Mouse (Mus musculus): ENCODE measurements around the gene Fbxo34. TPM values are rescaled to one million over a fixed set of nuclear protein-coding genes. Genes with fewer than 3 reads are reported as not detected.

Fbxo34 gene
- total RNA-seq, 1 experiment: 17.0 TPM

GRCm38 (mm10) chr14:47421606-47422005 lies 28.6 kb upstream of the Fbxo34 start:
- in situ Hi-C loops (cut with MboI; ENCODE audit: low sequenced_read_pairs in 2 of 2, unreplicated experiment in 2 of 2): no loop called here
- peak overlapping the region; percentile 91; the same call in 1 of the 2 replicates for H3K27ac ChIP-seq (ENCODE audit: insufficient read depth, low read depth, low read length, poor library complexity, severe bottlenecking)
- no peak for DNase-seq (ENCODE audit: low read depth, low spot score)
- no peaks in the 10 kb centered on the region for H3K36me3 ChIP-seq (ENCODE audit: control insufficient read depth, insufficient read depth, low read length, poor library complexity, severe bottlenecking)
- peaks cover 3 to 12% of the 10 kb centered on the region in 2 experiments; a peak in 3 of 4 replicates for H3K4me1 ChIP-seq (ENCODE audit: control insufficient read depth in 2 of 2, insufficient read depth in 2 of 2, low read length in 2 of 2, poor library complexity in 1 of 2)
- 0 out of 2 replicates have a peak overlapping the region, but pooled peaks have one; percentile 70 for H3K9ac ChIP-seq (ENCODE audit: insufficient read depth, low read depth, low read length, poor library complexity, severe bottlenecking)
- H3K9me3 ChIP-seq (ENCODE audit: control insufficient read depth, insufficient read depth, low read depth, low read length): no peaks in the 10 kb centered on the region
- H3K4me3 ChIP-seq (ENCODE audit: insufficient read depth in 1 of 2, low read depth in 1 of 2, low read length in 2 of 2, poor library complexity in 1 of 2, severe bottlenecking in 1 of 2): no peak overlapping the region
- TF ChIP-seq HCFC1 (IDR thresholded peaks at IDR 0.05; ENCODE audit: borderline replicate concordance, insufficient read depth, low read length) (no peak), CHD2 (IDR thresholded peaks at IDR 0.05; ENCODE audit: low read depth, low read length) (no peak), MAFK (IDR thresholded peaks at IDR 0.05; ENCODE audit: insufficient read depth, low read depth, low read length) (no peak), ZC3H11A (IDR thresholded peaks at IDR 0.05; ENCODE audit: borderline replicate concordance, low read depth, low read length) (no peak), ZNF384 (IDR thresholded peaks at IDR 0.05; ENCODE audit: low read depth, low read length) (no peak)

- Histone ChIP-seq H3K27ac (ENCODE audit: insufficient read depth, low read depth, low read length, poor library complexity, severe bottlenecking) (peak overlapping the region; percentile 91), H3K4me3 (ENCODE audit: insufficient read depth in 1 of 2, low read depth in 1 of 2, low read length in 2 of 2, poor library complexity in 1 of 2, severe bottlenecking in 1 of 2) (no peak overlapping the region), H3K4me1 (ENCODE audit: control insufficient read depth in 2 of 2, insufficient read depth in 2 of 2, low read length in 2 of 2, poor library complexity in 1 of 2) (peaks cover 3 to 12% of the 10 kb centered on the region in 2 experiments; a peak in 3 of 4 replicates), H3K36me3 (ENCODE audit: control insufficient read depth, insufficient read depth, low read length, poor library complexity, severe bottlenecking) (no peaks in the 10 kb centered on the region), H3K9ac (ENCODE audit: insufficient read depth, low read depth, low read length, poor library complexity, severe bottlenecking) (no peak overlapping the region; the same call in 1 of the 2 replicates), H3K9me3 (ENCODE audit: control insufficient read depth, insufficient read depth, low read depth, low read length) (no peaks in the 10 kb centered on the region)
- in situ Hi-C loops (cut with MboI; ENCODE audit: low sequenced_read_pairs in 2 of 2, unreplicated experiment in 2 of 2): no loop called here
- no peak for DNase-seq (ENCODE audit: low read depth, low spot score)
- no peak for TF ChIP-seq HCFC1 (IDR thresholded peaks at IDR 0.05; ENCODE audit: borderline replicate concordance, insufficient read depth, low read length)
- no peak for TF ChIP-seq MAFK (IDR thresholded peaks at IDR 0.05; ENCODE audit: insufficient read depth, low read depth, low read length)
- TF ChIP-seq ZNF384 (IDR thresholded peaks at IDR 0.05; ENCODE audit: low read depth, low read length): no peak
- TF ChIP-seq ZC3H11A (IDR thresholded peaks at IDR 0.05; ENCODE audit: borderline replicate concordance, low read depth, low read length): no peak
- TF ChIP-seq CHD2 (IDR thresholded peaks at IDR 0.05; ENCODE audit: low read depth, low read length): no peak
Measured at GRCm38 (mm10) chr14:47422466-47422865, 27.8 kb upstream of the Fbxo34 start.

GRCm38 (mm10) chr14:47432987-47433386 lies 17.2 kb upstream of the Fbxo34 start:
- H3K4me1 ChIP-seq (ENCODE audit: control insufficient read depth in 2 of 2, insufficient read depth in 2 of 2, low read length in 2 of 2, poor library complexity in 1 of 2): no peaks in the 10 kb centered on the region
- DNase-seq (ENCODE audit: low read depth, low spot score): no peak
- no peak overlapping the region for H3K27ac ChIP-seq (ENCODE audit: insufficient read depth, low read depth, low read length, poor library complexity, severe bottlenecking)
- TF ChIP-seq ZC3H11A (IDR thresholded peaks at IDR 0.05; ENCODE audit: borderline replicate concordance, low read depth, low read length): no peak
- TF ChIP-seq ZNF384 (IDR thresholded peaks at IDR 0.05; ENCODE audit: low read depth, low read length): no peak
- TF ChIP-seq CHD2 (IDR thresholded peaks at IDR 0.05; ENCODE audit: low read depth, low read length): no peak
- no peak for TF ChIP-seq MAFK (IDR thresholded peaks at IDR 0.05; ENCODE audit: insufficient read depth, low read depth, low read length)
- no peak for TF ChIP-seq HCFC1 (IDR thresholded peaks at IDR 0.05; ENCODE audit: borderline replicate concordance, insufficient read depth, low read length)
- H3K4me3 ChIP-seq (ENCODE audit: insufficient read depth in 1 of 2, low read depth in 1 of 2, low read length in 2 of 2, poor library complexity in 1 of 2, severe bottlenecking in 1 of 2): no peak overlapping the region
- H3K9me3 ChIP-seq (ENCODE audit: control insufficient read depth, insufficient read depth, low read depth, low read length): no peaks in the 10 kb centered on the region
- H3K9ac ChIP-seq (ENCODE audit: insufficient read depth, low read depth, low read length, poor library complexity, severe bottlenecking): no peak overlapping the region
- no peaks in the 10 kb centered on the region for H3K36me3 ChIP-seq (ENCODE audit: control insufficient read depth, insufficient read depth, low read length, poor library complexity, severe bottlenecking)
- in situ Hi-C loops (cut with MboI; ENCODE audit: low sequenced_read_pairs in 2 of 2, unreplicated experiment in 2 of 2): no loop called here

GRCm38 (mm10) chr14:47438947-47439346 lies 11.3 kb upstream of the Fbxo34 start:
- TF ChIP-seq MAFK (IDR thresholded peaks at IDR 0.05; ENCODE audit: insufficient read depth, low read depth, low read length) (no peak), CHD2 (IDR thresholded peaks at IDR 0.05; ENCODE audit: low read depth, low read length) (no peak), HCFC1 (IDR thresholded peaks at IDR 0.05; ENCODE audit: borderline replicate concordance, insufficient read depth, low read length) (peak; percentile 85)
- in situ Hi-C loops (cut with MboI; ENCODE audit: low sequenced_read_pairs in 2 of 2, unreplicated experiment in 2 of 2): no loop called here
- no peak overlapping the region for H3K4me3 ChIP-seq (ENCODE audit: insufficient read depth in 1 of 2, low read depth in 1 of 2, low read length in 2 of 2, poor library complexity in 1 of 2, severe bottlenecking in 1 of 2)

GRCm38 (mm10) chr14:47444907-47445306 lies 5.3 kb upstream of the Fbxo34 start:
- in situ Hi-C loops (cut with MboI; ENCODE audit: low sequenced_read_pairs in 2 of 2, unreplicated experiment in 2 of 2): no loop called here
- TF ChIP-seq HCFC1 (IDR thresholded peaks at IDR 0.05; ENCODE audit: borderline replicate concordance, insufficient read depth, low read length) (no peak), MAFK (IDR thresholded peaks at IDR 0.05; ENCODE audit: insufficient read depth, low read depth, low read length) (no peak), ZC3H11A (IDR thresholded peaks at IDR 0.05; ENCODE audit: borderline replicate concordance, low read depth, low read length) (no peak), CHD2 (IDR thresholded peaks at IDR 0.05; ENCODE audit: low read depth, low read length) (no peak), ZNF384 (IDR thresholded peaks at IDR 0.05; ENCODE audit: low read depth, low read length) (no peak)
- H3K27ac ChIP-seq (ENCODE audit: insufficient read depth, low read depth, low read length, poor library complexity, severe bottlenecking): no peak overlapping the region
- no peak for DNase-seq (ENCODE audit: low read depth, low spot score)
- H3K9me3 ChIP-seq (ENCODE audit: control insufficient read depth, insufficient read depth, low read depth, low read length): no peaks in the 10 kb centered on the region
- no peak overlapping the region for H3K4me3 ChIP-seq (ENCODE audit: insufficient read depth in 1 of 2, low read depth in 1 of 2, low read length in 2 of 2, poor library complexity in 1 of 2, severe bottlenecking in 1 of 2)
- no peak overlapping the region for H3K9ac ChIP-seq (ENCODE audit: insufficient read depth, low read depth, low read length, poor library complexity, severe bottlenecking)
- H3K4me1 ChIP-seq (ENCODE audit: control insufficient read depth in 2 of 2, insufficient read depth in 2 of 2, low read length in 2 of 2, poor library complexity in 1 of 2): no peaks in the 10 kb centered on the region
- H3K36me3 ChIP-seq (ENCODE audit: control insufficient read depth, insufficient read depth, low read length, poor library complexity, severe bottlenecking): no peaks in the 10 kb centered on the region

More at GRCm38 (mm10) chr14:47438947-47439346, 11.3 kb upstream of the Fbxo34 start:
- no peak for DNase-seq (ENCODE audit: low read depth, low spot score)
- Histone ChIP-seq H3K27ac (ENCODE audit: insufficient read depth, low read depth, low read length, poor library complexity, severe bottlenecking) (no peak overlapping the region), H3K36me3 (ENCODE audit: control insufficient read depth, insufficient read depth, low read length, poor library complexity, severe bottlenecking) (no peaks in the 10 kb centered on the region), H3K9me3 (ENCODE audit: control insufficient read depth, insufficient read depth, low read depth, low read length) (no peaks in the 10 kb centered on the region), H3K4me1 (ENCODE audit: control insufficient read depth in 2 of 2, insufficient read depth in 2 of 2, low read length in 2 of 2, poor library complexity in 1 of 2) (no peaks in the 10 kb centered on the region), H3K9ac (ENCODE audit: insufficient read depth, low read depth, low read length, poor library complexity, severe bottlenecking) (no peak overlapping the region)
